Mouse (Mus musculus) bone marrow macrophage, adult 2 months (primary cell): ENCODE measurements around the gene Btla.

Experiments used
- CTCF ChIP-seq: IDR thresholded peaks from 2 replicates; pipeline ENCODE4 v1.5.1; 2012; ENCODE audit warnings: low read depth, mild to moderate bottlenecking, low read length, moderate library complexity
- POLR2A ChIP-seq: IDR thresholded peaks from 2 replicates; pipeline ENCODE4 v1.6.1; 2012; ENCODE audit warnings: mild to moderate bottlenecking, low read depth, low read length, borderline replicate concordance

GRCm38 (mm10) chr16:45283093-45283492, 59.0 kb downstream of the Btla start:
- TF ChIP-seq CTCF, result no peak
- no peak for TF ChIP-seq POLR2A
